Mouse (Mus musculus) heart, embryonic 16.5 days (tissue): ENCODE data around the gene Tiam1. TPM values are rescaled to one million over a fixed set of nuclear protein-coding genes. Genes with fewer than 3 reads are reported as not detected.

Experiments
- ATAC-seq: fragments of 200-750 bp; cut with Nextera tagmentation; replicated peaks from 2 replicates; pipeline ENCODE4 v1.8.0; 2017; ENCODE audit warnings: moderate number of reproducible peaks; ENCODE audit not compliant: insufficient read depth, low FRiP score; ENCODE audit errors: extremely low read depth
- H3K27ac ChIP-seq: fragments of 300-500 bp; sonication (generic); 2 replicates; pipeline ENCODE4 v1.5.1; 2014; ENCODE audit warnings: mild to moderate bottlenecking, low read length, control low read depth, moderate library complexity
- H3K27me3 ChIP-seq: fragments of 300-500 bp; sonication (generic); 2 replicates; pipeline ENCODE4 v1.6.1; 2014; ENCODE audit warnings: low read length, mixed read lengths; ENCODE audit not compliant: control insufficient read depth, insufficient read depth
- H3K36me3 ChIP-seq: fragments of 300-500 bp; sonication (generic); 2 replicates; pipeline ENCODE4 v1.6.1; 2014; ENCODE audit not compliant: control insufficient read depth, insufficient read depth
- H3K4me1 ChIP-seq: fragments of 300-500 bp; sonication (generic); 2 replicates; pipeline ENCODE4 v1.6.1; 2014; ENCODE audit warnings: low read length, mixed read lengths; ENCODE audit not compliant: control insufficient read depth, insufficient read depth
- H3K4me2 ChIP-seq: fragments of 300-500 bp; sonication (generic); 2 replicates; pipeline ENCODE4 v1.6.1; 2014; ENCODE audit warnings: low read depth, mild to moderate bottlenecking, control low read depth, low read length
- H3K4me3 ChIP-seq: fragments of 300-500 bp; sonication (generic); 2 replicates; pipeline ENCODE4 v1.5.1; 2014; ENCODE audit warnings: mild to moderate bottlenecking, control low read depth, low read length
- H3K9ac ChIP-seq: fragments of 300-500 bp; sonication (generic); 2 replicates; pipeline ENCODE4 v1.6.1; 2014; ENCODE audit warnings: low read length, control low read depth
- H3K9me3 ChIP-seq: fragments of 300-500 bp; sonication (generic); replicated peaks from 2 replicates; pipeline ENCODE4 v1.6.1; 2016; ENCODE audit warnings: low read length; ENCODE audit not compliant: control insufficient read depth
- WGBS: fragments of 180-500 bp; shearing (Covaris S2); extraction: QIAGEN DNeasy Blood & Tissue Kit; methylation state at CpG from one replicate; pipeline ENCODE4 v1.1.7; 2014; 5-methylcytosine and 5-hydroxymethylcytosine counted together
- polyA plus RNA-seq: library from polyadenylated mRNA; unstranded; fragments of >200 nt; fragmentation: Nextera tagmentation; extraction: Ambion mirVana; gene quantifications from 2 replicates; pipeline ENCODE4 v1.2.1, GENCODE M21; 2015

Tiam1 gene
- polyA plus RNA-seq, 1 experiment from 2014 or later = 9.4 TPM

DNA sequence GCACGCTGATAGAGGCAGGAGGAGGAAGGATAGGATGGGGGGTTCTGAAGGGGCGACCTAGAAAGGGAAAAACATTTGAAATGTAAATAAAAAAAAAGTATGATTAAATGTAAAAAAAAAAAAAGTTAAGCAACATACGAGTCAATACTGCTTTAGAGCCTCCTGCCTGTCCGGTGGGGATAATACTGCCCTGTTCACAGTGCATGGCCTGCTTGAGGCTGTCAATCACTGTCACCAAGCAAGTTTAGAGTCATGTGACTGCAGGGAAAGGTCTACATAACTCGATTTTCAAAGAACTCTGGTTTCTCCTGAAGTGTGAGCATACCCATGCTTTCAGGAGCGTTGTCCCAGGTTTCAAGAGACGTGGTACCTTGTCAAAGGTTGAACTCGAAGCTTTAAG is 15.2 kb downstream of the Tiam1 start:
- WGBS = 60% methylated on average over 8 of the region's 8 CpGs
- Histone ChIP-seq H3K4me2 (0 out of 2 replicates have a peak overlapping the region, but pooled peaks have one; percentile 13), H3K27ac (peak overlapping the region; percentile 46), H3K9me3 (no peaks in the 10 kb centered on the region), H3K36me3 (no peaks in the 10 kb centered on the region), H3K27me3 (no peaks in the 10 kb centered on the region), H3K4me3 (no peak overlapping the region), H3K4me1 (peaks cover 23% of the 10 kb centered on the region), H3K9ac (0 out of 2 replicates have a peak overlapping the region, but pooled peaks have one; percentile 35)
- no peak for ATAC-seq

DNA sequence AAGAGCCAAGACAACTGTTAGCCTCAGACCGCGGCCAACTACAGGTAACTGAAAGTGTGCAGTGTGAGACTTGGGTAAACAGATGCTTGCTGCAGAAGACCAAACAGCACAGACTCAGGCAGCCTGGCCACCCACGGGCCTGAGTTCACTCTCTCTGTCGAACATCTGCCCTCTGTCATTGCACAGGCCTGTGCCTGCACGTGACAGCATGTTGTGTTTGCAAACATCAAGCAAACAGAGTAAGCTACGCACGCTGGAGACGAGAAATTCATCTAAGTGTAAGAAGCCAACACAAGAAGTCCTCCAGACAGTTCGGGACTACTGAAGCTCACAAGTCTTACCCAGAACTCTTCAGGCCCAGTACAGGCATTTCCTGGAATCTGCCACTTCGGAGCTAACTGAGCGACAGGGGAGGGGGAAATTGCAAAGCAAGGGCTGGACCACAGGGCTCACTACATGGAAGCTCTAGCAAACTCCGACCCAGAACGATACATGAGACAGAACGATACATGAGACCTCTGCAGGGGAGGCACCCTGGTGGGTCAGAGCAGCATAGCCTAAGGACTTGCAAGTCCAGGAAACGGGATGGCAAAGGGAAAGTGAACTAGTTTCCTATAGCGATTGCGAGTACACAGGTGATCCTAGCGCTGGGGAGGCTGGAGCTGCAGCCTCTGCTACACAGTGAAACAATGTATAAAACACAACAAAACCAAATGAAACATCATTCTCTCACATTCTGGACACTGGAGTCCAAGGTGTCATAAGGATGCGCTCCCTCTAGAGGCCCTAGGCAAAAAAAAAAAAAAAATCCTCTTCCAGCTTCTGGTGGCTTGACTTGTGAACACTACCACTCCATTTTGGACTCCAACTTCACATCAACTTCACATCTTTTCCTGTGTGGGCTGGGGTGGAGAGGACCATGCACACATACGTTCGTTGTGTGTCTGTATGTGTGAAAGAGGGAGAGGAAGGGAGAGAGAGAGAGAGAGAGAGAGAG is 18.0 kb downstream of the Tiam1 start:
- no peak overlapping the region for H3K4me2 ChIP-seq
- WGBS = 65% methylated on average over 21 of the region's 21 CpGs
- no peak for ATAC-seq
- H3K4me1 ChIP-seq = peaks cover 38% of the 10 kb centered on the region
- H3K36me3 ChIP-seq = no peaks in the 10 kb centered on the region
- H3K9me3 ChIP-seq = no peaks in the 10 kb centered on the region
- no peak overlapping the region for H3K27ac ChIP-seq
- H3K9ac ChIP-seq = no peak overlapping the region
- H3K4me3 ChIP-seq = no peak overlapping the region
- H3K27me3 ChIP-seq = no peaks in the 10 kb centered on the region

DNA sequence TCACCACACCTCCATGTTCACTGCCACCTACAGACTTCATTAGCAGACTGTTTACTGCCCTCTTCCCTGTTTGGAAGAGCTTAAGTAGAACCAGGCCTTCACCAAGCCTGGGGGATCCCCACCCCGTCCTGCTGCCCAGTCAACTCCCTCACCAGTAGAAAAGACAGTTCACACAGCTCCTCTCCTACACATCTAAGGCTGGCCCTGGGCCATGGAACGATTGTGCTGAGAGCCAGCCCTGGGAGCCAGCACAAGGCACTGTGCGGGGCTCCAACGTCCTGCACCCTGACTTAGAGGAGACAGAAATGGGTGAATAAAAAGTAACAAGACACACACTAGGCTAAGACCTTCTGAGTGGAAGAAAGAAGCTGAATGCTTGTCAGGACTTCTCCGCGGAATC is 20.5 kb downstream of the Tiam1 start:
- Histone ChIP-seq H3K4me3 (no peak overlapping the region), H3K36me3 (no peaks in the 10 kb centered on the region), H3K9me3 (peaks cover 3% of the 10 kb centered on the region), H3K27me3 (no peaks in the 10 kb centered on the region), H3K27ac (no peak overlapping the region), H3K4me1 (peaks cover 29% of the 10 kb centered on the region), H3K4me2 (no peak overlapping the region), H3K9ac (no peak overlapping the region; the same call in 1 of the 2 replicates)
- ATAC-seq = no peak
- 74% methylated on average over 6 of the region's 6 CpGs for WGBS

GRCm38 (mm10) chr16:90122439-90122838 is 21.1 kb downstream of the Tiam1 start:
- ATAC-seq = no peak
- Histone ChIP-seq H3K36me3 (no peaks in the 10 kb centered on the region), H3K27me3 (no peaks in the 10 kb centered on the region), H3K9ac (no peak overlapping the region), H3K4me1 (peaks cover 28% of the 10 kb centered on the region), H3K27ac (peak overlapping the region; percentile 30), H3K9me3 (peaks cover 3% of the 10 kb centered on the region), H3K4me3 (no peak overlapping the region), H3K4me2 (peak overlapping the region; percentile 44)
- WGBS = 75% methylated on average over 9 of the region's 9 CpGs

DNA sequence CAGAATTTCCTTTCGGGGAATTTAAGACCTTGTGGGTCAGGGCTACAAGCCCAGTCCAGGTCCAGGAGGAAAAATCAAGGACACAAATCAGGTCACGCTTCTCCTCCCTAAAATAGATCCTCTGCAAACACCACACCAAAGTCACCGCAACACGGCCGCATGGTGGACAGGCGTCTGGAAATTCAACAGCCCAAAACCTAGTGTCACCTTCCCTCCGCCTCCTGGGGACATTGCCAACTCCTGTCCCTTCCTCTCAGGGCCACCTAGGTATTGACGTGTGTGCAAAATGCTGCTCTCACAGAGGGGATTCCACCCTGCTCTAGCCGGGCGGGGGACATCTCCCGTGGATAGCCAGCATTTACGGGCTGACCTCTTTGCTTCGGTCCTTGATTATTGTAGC is 21.8 kb downstream of the Tiam1 start:
- Histone ChIP-seq H3K4me3 (no peak overlapping the region), H3K4me2 (peak overlapping the region; percentile 44), H3K9me3 (peaks cover 3% of the 10 kb centered on the region), H3K36me3 (no peaks in the 10 kb centered on the region), H3K27ac (peak overlapping the region; percentile 30), H3K4me1 (peaks cover 23% of the 10 kb centered on the region), H3K9ac (no peak overlapping the region), H3K27me3 (no peaks in the 10 kb centered on the region)
- ATAC-seq = peak; percentile 49; the same call in 1 of the 2 replicates
- 59% methylated on average over 13 of the region's 13 CpGs for WGBS

- Histone ChIP-seq H3K9me3 (peaks cover 3% of the 10 kb centered on the region), H3K27ac (no peak overlapping the region), H3K4me1 (peaks cover 14% of the 10 kb centered on the region), H3K9ac (no peak overlapping the region), H3K27me3 (no peaks in the 10 kb centered on the region), H3K4me2 (no peak overlapping the region), H3K4me3 (no peak overlapping the region), H3K36me3 (no peaks in the 10 kb centered on the region)
- WGBS = 99% methylated on average over 4 of the region's 4 CpGs
- no peak for ATAC-seq
Observed at GRCm38 (mm10) chr16:90119969-90120368, 23.6 kb downstream of the Tiam1 start.

- Histone ChIP-seq H3K4me3 (no peak overlapping the region), H3K4me1 (peaks cover 1% of the 10 kb centered on the region; the same call in 1 of the 2 replicates), H3K36me3 (no peaks in the 10 kb centered on the region), H3K4me2 (no peak overlapping the region), H3K27me3 (no peaks in the 10 kb centered on the region), H3K27ac (no peak overlapping the region), H3K9me3 (peaks cover 3% of the 10 kb centered on the region), H3K9ac (no peak overlapping the region)
- 88% methylated on average over 13 of the region's 13 CpGs for WGBS
- no peak for ATAC-seq
Observed at GRCm38 (mm10) chr16:90116637-90117182, 26.9 kb downstream of the Tiam1 start.

DNA sequence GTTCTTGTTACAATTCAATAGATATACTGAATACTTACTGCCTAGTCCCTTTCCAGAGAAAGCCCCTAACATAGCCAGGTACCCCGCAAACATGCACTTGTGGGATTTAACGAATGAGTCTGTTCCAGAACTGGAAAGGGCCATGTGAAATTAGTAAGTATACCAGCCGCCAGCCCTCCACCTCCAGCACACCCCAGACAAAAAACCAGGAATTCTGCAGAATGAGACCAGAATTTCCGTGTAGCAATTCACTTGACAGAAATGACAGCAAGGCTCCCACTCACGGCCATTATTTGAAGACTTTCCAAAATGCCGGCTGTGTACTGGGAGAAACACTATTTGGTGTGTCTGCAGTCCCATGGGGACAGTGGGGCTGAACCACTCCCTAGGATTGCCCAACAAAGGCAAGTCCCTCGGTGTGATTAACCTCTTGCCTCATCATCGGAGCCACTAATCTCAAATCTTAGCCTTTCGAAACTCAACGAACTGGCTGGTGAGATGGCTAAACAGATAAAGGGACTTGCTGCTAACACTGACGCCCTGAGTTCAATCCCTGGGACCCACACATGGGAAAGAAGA is 30.9 kb downstream of the Tiam1 start:
- H3K4me1 ChIP-seq = no peaks in the 10 kb centered on the region
- no peaks in the 10 kb centered on the region for H3K9me3 ChIP-seq
- no peak overlapping the region for H3K27ac ChIP-seq
- H3K27me3 ChIP-seq = no peaks in the 10 kb centered on the region
- WGBS = 88% methylated on average over 11 of the region's 11 CpGs
- ATAC-seq = no peak
- H3K36me3 ChIP-seq = no peaks in the 10 kb centered on the region
- no peak overlapping the region for H3K9ac ChIP-seq
- H3K4me2 ChIP-seq = no peak overlapping the region
- no peak overlapping the region for H3K4me3 ChIP-seq

DNA sequence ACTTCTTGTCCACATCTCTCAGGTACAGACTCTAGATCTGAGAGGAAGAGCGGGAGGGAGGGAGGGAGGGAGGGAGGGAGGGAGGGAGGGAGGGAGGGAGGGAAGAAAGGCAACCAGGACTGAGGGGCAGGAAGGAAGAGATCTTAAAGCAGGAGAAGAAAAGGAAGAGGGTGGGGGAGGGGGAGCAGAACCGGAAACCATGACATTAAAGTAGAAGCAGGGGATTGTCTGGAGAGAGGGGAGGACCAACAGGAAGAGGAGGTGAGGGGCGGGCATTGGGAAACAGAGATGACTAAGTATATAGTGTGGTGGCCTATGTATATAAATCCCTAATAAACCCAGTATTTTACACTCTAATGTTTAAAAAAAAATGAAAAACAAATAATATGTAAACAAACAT is 34.1 kb downstream of the Tiam1 start:
- no peak overlapping the region for H3K27ac ChIP-seq
- no peaks in the 10 kb centered on the region for H3K27me3 ChIP-seq
- no peak overlapping the region for H3K4me2 ChIP-seq
- H3K9ac ChIP-seq = no peak overlapping the region
- H3K4me1 ChIP-seq = no peaks in the 10 kb centered on the region
- H3K4me3 ChIP-seq = no peak overlapping the region
- WGBS = 47% methylated on average over 2 of the region's 3 CpGs
- ATAC-seq = 0 out of 2 replicates have a peak, but pooled peaks have one; percentile 30
- H3K9me3 ChIP-seq = no peaks in the 10 kb centered on the region
- H3K36me3 ChIP-seq = no peaks in the 10 kb centered on the region
